8 mouse cellular contexts compared by ENCODE assay signal in genomic region chr15:10500838-10501719, GRCm38 (mm10). TPM values are rescaled to one million over a fixed set of nuclear protein-coding genes. Genes with fewer than 3 reads are reported as not detected.
DNase-seq lines count a peak whose midpoint lies in the region; ATAC-seq and TF ChIP-seq lines count a peak whose summit lies in the region.

No protein-coding gene starts in this region.

- intact Hi-C loops in gastrocnemius, adult 2 months (cut with DNase I): loop anchor here (2.0 to 10.0 kb wide), 2 partner anchors 372 to 404 kb away; no protein-coding TSS in a partner anchor

- no peak overlapping the region for H3K27ac ChIP-seq in liver, adult 2 months (replicated peaks; ENCODE audit: insufficient read depth, low read depth, low read length)
- no peak overlapping the region for H3K27ac ChIP-seq in liver, embryonic 11.5 days (ENCODE audit: low read depth, low read length)
- no peak overlapping the region for H3K27ac ChIP-seq in bone marrow macrophage, adult 2 months (ENCODE audit: insufficient read depth, low read depth, low read length)
- H3K27ac ChIP-seq in gastrocnemius, adult 2 months: no peak overlapping the region
- H3K27ac ChIP-seq in limb, embryonic 13.5 days: no peak overlapping the region
- no peak overlapping the region for H3K27ac ChIP-seq in neural tube, embryonic 15.5 days (replicated peaks)

- peak; percentile 85 for TF ChIP-seq CTCF in liver, adult 2 months (IDR thresholded peaks at IDR 0.05; ENCODE audit: low read depth, low read length)
- peak; percentile 55 for TF ChIP-seq CTCF in bone marrow macrophage, adult 2 months (IDR thresholded peaks at IDR 0.05; ENCODE audit: low read depth, low read length)
- TF ChIP-seq CTCF in gastrocnemius, adult 2 months (IDR thresholded peaks at IDR 0.05): peak; percentile 79

- H3K27me3 ChIP-seq in liver, adult 2 months (ENCODE audit: control insufficient read depth, insufficient read depth, low read length): no peaks in the 10 kb centered on the region
- H3K27me3 ChIP-seq in liver, embryonic 11.5 days (replicated peaks; ENCODE audit: control insufficient read depth, insufficient read depth, low read length): no peaks in the 10 kb centered on the region
- no peaks in the 10 kb centered on the region for H3K27me3 ChIP-seq in limb, embryonic 13.5 days
- H3K27me3 ChIP-seq in neural tube, embryonic 15.5 days (replicated peaks): no peaks in the 10 kb centered on the region

- H3K9ac ChIP-seq in liver, adult 2 months (ENCODE audit: low read depth, low read length): no peak overlapping the region
- no peak overlapping the region for H3K9ac ChIP-seq in liver, embryonic 11.5 days (ENCODE audit: low read depth, low read length)
- H3K9ac ChIP-seq in limb, embryonic 13.5 days: no peak overlapping the region
- H3K9ac ChIP-seq in neural tube, embryonic 15.5 days (replicated peaks): no peak overlapping the region

- no peak for DNase-seq in liver, adult 2 months (ENCODE audit: extremely low read depth, low read depth, low spot score)
- no peak for DNase-seq in liver, embryonic 11.5 days (ENCODE audit: low spot score)
- peak; percentile 54 for DNase-seq in gastrocnemius, adult 2 months
- DNase-seq in kidney, adult 9 months: peak; percentile 32
- no peak for DNase-seq in natural killer cell, adult 2 months (ENCODE audit: low spot score in 2 of 2)

- no peak overlapping the region for H3K4me2 ChIP-seq in liver, embryonic 11.5 days
- no peak overlapping the region for H3K4me2 ChIP-seq in limb, embryonic 13.5 days (replicated peaks)
- no peak overlapping the region for H3K4me2 ChIP-seq in neural tube, embryonic 15.5 days

- H3K9me3 ChIP-seq in liver, embryonic 11.5 days (ENCODE audit: control insufficient read depth, low read length): no peaks in the 10 kb centered on the region
- no peaks in the 10 kb centered on the region for H3K9me3 ChIP-seq in limb, embryonic 13.5 days
- no peaks in the 10 kb centered on the region for H3K9me3 ChIP-seq in neural tube, embryonic 15.5 days (replicated peaks)

- TF ChIP-seq POLR2A in liver, adult 2 months (IDR thresholded peaks at IDR 0.05; ENCODE audit: extremely low read depth, insufficient read depth, low read length): no peak
- TF ChIP-seq POLR2A in bone marrow macrophage, adult 2 months (IDR thresholded peaks at IDR 0.05; ENCODE audit: borderline replicate concordance, low read depth, low read length): no peak

- H3K36me3 ChIP-seq in liver, adult 2 months (ENCODE audit: control insufficient read depth, insufficient read depth, low read length): no peaks in the 10 kb centered on the region
- H3K36me3 ChIP-seq in liver, embryonic 11.5 days (ENCODE audit: control insufficient read depth, insufficient read depth, low read length): peaks cover under 1% of the 10 kb centered on the region; the same call in 1 of the 2 replicates
- H3K36me3 ChIP-seq in limb, embryonic 13.5 days: peaks cover 4% of the 10 kb centered on the region
- H3K36me3 ChIP-seq in neural tube, embryonic 15.5 days: 0 out of 2 replicates have a peak, but pooled peaks cover 3% of the 10 kb centered on the region

- no peak overlapping the region for H3K4me3 ChIP-seq in liver, adult 2 months (ENCODE audit: insufficient read depth, low read depth, low read length)
- H3K4me3 ChIP-seq in liver, embryonic 11.5 days (ENCODE audit: low read depth, low read length): no peak overlapping the region
- no peak overlapping the region for H3K4me3 ChIP-seq in bone marrow macrophage, adult 2 months (ENCODE audit: insufficient read depth, low read length)
- no peak overlapping the region for H3K4me3 ChIP-seq in gastrocnemius, adult 2 months
- H3K4me3 ChIP-seq in limb, embryonic 13.5 days: no peak overlapping the region
- H3K4me3 ChIP-seq in neural tube, embryonic 15.5 days (replicated peaks): no peak overlapping the region

- 58% methylated on average over 11 of the region's 11 CpGs for WGBS in liver, adult 2 months
- WGBS in liver, embryonic 11.5 days: 51% methylated on average over 11 of the region's 11 CpGs
- 53% methylated on average over 11 of the region's 11 CpGs for WGBS in limb, embryonic 13.5 days
- WGBS in neural tube, embryonic 15.5 days: 60% methylated on average over 11 of the region's 11 CpGs

- no peak for ATAC-seq in liver, embryonic 11.5 days (replicated peaks; ENCODE audit: low FRiP score)
- peak; percentile 85 for ATAC-seq in limb, embryonic 13.5 days (ENCODE audit: low FRiP score, low read depth)
- ATAC-seq in neural tube, embryonic 15.5 days (ENCODE audit: low FRiP score): peak; percentile 96

- no peaks in the 10 kb centered on the region for H3K79me2 ChIP-seq in liver, adult 2 months (ENCODE audit: control insufficient read depth, insufficient read depth, low read length)

- H3K4me1 ChIP-seq in liver, adult 2 months (ENCODE audit: control insufficient read depth, insufficient read depth, low read length): no peaks in the 10 kb centered on the region
- H3K4me1 ChIP-seq in liver, embryonic 11.5 days (replicated peaks; ENCODE audit: control insufficient read depth, insufficient read depth, low read length): no peaks in the 10 kb centered on the region
- no peaks in the 10 kb centered on the region for H3K4me1 ChIP-seq in bone marrow macrophage, adult 2 months (ENCODE audit: control insufficient read depth, insufficient read depth, low read length)
- 0 out of 2 replicates have a peak, but pooled peaks cover 2% of the 10 kb centered on the region for H3K4me1 ChIP-seq in limb, embryonic 13.5 days
- H3K4me1 ChIP-seq in neural tube, embryonic 15.5 days: no peaks in the 10 kb centered on the region

RNA-seq across cellular contexts. Expression of gene Rad1, which starts 15.3 kb away (rescaled TPM):
- 4.3 and 6.6 TPM in 2 replicates for total RNA-seq in liver, adult 2 months (2014; rRNA removed)
- polyA plus RNA-seq in liver, adult 2 months (2012; rRNA removed): 3.7 and 4.6 TPM in 2 replicates
- polyA plus RNA-seq in liver, embryonic 11.5 days (2014; fragmentation: Nextera tagmentation; extraction: Ambion mirVana): 42.4 and 43.2 TPM in 2 replicates
- 10.7 and 15.4 TPM in 2 replicates for polyA plus RNA-seq in bone marrow macrophage, adult 2 months (2012; ENCODE audit: insufficient read depth, insufficient read length, missing spikeins)
- 1 to 10 TPM; 4.6 to 7.0 TPM for total RNA-seq in gastrocnemius, adult 2 months (2021)
- 36.0 and 38.7 TPM in 2 replicates for polyA plus RNA-seq in limb, embryonic 13.5 days (2015; fragmentation: Nextera tagmentation; extraction: Ambion mirVana)
- 25.5 and 33.0 TPM in 2 replicates for polyA plus RNA-seq in neural tube, embryonic 15.5 days (2015; fragmentation: Nextera tagmentation; extraction: Ambion mirVana)

RNA-seq across cellular contexts. Expression of gene Brix1, which starts 15.3 kb away (rescaled TPM):
- total RNA-seq in liver, adult 2 months (2014; rRNA removed): 6.8 and 8.0 TPM in 2 replicates
- polyA plus RNA-seq in liver, adult 2 months (2012; rRNA removed): 1.4 and 1.6 TPM in 2 replicates
- polyA plus RNA-seq in liver, embryonic 11.5 days (2014; fragmentation: Nextera tagmentation; extraction: Ambion mirVana): 168 and 179 TPM in 2 replicates
- polyA plus RNA-seq in bone marrow macrophage, adult 2 months (2012; ENCODE audit: insufficient read depth, insufficient read length, missing spikeins): 31.2 and 36.0 TPM in 2 replicates
- 10 to 100 TPM; 16.5 to 16.7 TPM for total RNA-seq in gastrocnemius, adult 2 months (2021)
- 111 and 114 TPM in 2 replicates for polyA plus RNA-seq in limb, embryonic 13.5 days (2015; fragmentation: Nextera tagmentation; extraction: Ambion mirVana)
- polyA plus RNA-seq in neural tube, embryonic 15.5 days (2015; fragmentation: Nextera tagmentation; extraction: Ambion mirVana): 48.7 and 59.4 TPM in 2 replicates

RNA-seq across cellular contexts. Expression of gene Dnajc21, which starts 30.8 kb away (rescaled TPM):
- total RNA-seq in liver, adult 2 months (2014; rRNA removed): 6.8 and 7.6 TPM in 2 replicates
- 0.76 and 1.3 TPM in 2 replicates for polyA plus RNA-seq in liver, adult 2 months (2012; rRNA removed)
- polyA plus RNA-seq in liver, embryonic 11.5 days (2014; fragmentation: Nextera tagmentation; extraction: Ambion mirVana): 17.4 and 17.8 TPM in 2 replicates
- polyA plus RNA-seq in bone marrow macrophage, adult 2 months (2012; ENCODE audit: insufficient read depth, insufficient read length, missing spikeins): 16.4 and 17.6 TPM in 2 replicates
- total RNA-seq in gastrocnemius, adult 2 months (2021): 10 to 100 TPM; 74.4 to 77.5 TPM
- polyA plus RNA-seq in limb, embryonic 13.5 days (2015; fragmentation: Nextera tagmentation; extraction: Ambion mirVana): 12.1 and 12.3 TPM in 2 replicates
- 11.0 and 12.3 TPM in 2 replicates for polyA plus RNA-seq in neural tube, embryonic 15.5 days (2015; fragmentation: Nextera tagmentation; extraction: Ambion mirVana)

RNA-seq across cellular contexts. Expression of gene Ttc23l, which starts 57.4 kb away (rescaled TPM):
- total RNA-seq in liver, adult 2 months (2014; rRNA removed): not detected in 2 replicates
- not detected in 2 replicates for polyA plus RNA-seq in liver, adult 2 months (2012; rRNA removed)
- not detected in 2 replicates for polyA plus RNA-seq in liver, embryonic 11.5 days (2014; fragmentation: Nextera tagmentation; extraction: Ambion mirVana)
- polyA plus RNA-seq in bone marrow macrophage, adult 2 months (2012; ENCODE audit: insufficient read depth, insufficient read length, missing spikeins): not detected in 2 replicates
- not detected for total RNA-seq in gastrocnemius, adult 2 months (2021)
- polyA plus RNA-seq in limb, embryonic 13.5 days (2015; fragmentation: Nextera tagmentation; extraction: Ambion mirVana): not detected in 2 replicates
- polyA plus RNA-seq in neural tube, embryonic 15.5 days (2015; fragmentation: Nextera tagmentation; extraction: Ambion mirVana): not detected in 2 replicates

Comparison
In these comparisons a context has a peak if more than half of its experiments do, and no peak if none do; other contexts are left out.
1. RNA of gene Brix1, which starts 15.3 kb away (polyA plus RNA-seq): 168 to 179 TPM in liver, embryonic 11.5 days, 111 to 114 TPM in limb, embryonic 13.5 days, 48.7 to 59.4 TPM in neural tube, embryonic 15.5 days and 31.2 to 36.0 TPM in bone marrow macrophage, adult 2 months; 1.4 to 1.6 TPM in liver, adult 2 months; every median in the first group is over 10 times any median in the second.
2. DNase-seq: peak in gastrocnemius, adult 2 months (single experiment) and kidney, adult 9 months (single experiment); none in liver, adult 2 months (single experiment), liver, embryonic 11.5 days (single experiment) and natural killer cell, adult 2 months (0 of 2).
3. Peak in every context shown above with its lines, with median percentiles within 50 percentile points of each other: CTCF ChIP-seq.